Mouse (Mus musculus) megakaryocyte-erythroid progenitor cell, adult 5-6 weeks (primary cell): ENCODE data around the gene Ppp2r1a. TPM values are rescaled to one million over a fixed set of nuclear protein-coding genes. Genes with fewer than 3 reads are reported as not detected.

Source experiments
- ATAC-seq: replicated peaks from 2 replicates; pipeline ENCODE4 v1.8.0; 2016; ENCODE audit warnings: mild to moderate bottlenecking, inconsistent platforms; ENCODE audit not compliant: severe bottlenecking, poor library complexity, low FRiP score, low TSS enrichment
- total RNA-seq, 2 experiments: library from RNA; stranded (forward) in 1 of 2; stranded (reverse) in 1 of 2; fragments of 200-1000, 215-1000 nt in 1 of 2; fragments of >200 nt in 1 of 2; fragmentation: Nextera tagmentation in 1 of 2; gene quantifications; 2 replicates each; pipeline ENCODE4 v1.2.3; 2014 to 2017

The Ppp2r1a gene
- total RNA-seq (2014; fragmentation: Nextera tagmentation) (255 and 359 TPM in 2 replicates), total RNA-seq (2017) (156 and 200 TPM in 2 replicates)

- ATAC-seq: peak; percentile 95
Measured at GRCm38 (mm10) chr17:20944985-20945891, at the start of gene Ppp2r1a. Gene Ppp2r1a, plus strand, starts transcription at chr17:20945311.

DNA sequence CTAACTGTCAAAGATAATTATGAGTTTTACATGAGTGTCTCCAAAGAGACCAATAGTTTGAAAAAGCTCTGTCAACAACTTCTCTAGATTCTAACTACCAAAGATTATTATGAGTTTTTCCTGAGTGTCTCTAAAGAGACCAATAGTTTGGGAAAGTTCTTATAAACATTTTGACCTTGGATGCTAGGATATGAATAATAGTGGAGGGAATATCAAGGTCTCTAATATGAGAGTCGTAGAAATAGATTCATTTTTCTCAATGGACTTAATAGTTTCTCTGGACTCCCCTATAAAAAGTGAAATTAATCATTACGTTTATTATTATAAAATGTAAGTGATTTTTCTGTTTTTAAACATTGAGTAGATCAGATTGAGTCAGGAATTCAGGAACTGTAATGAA is 40.1 kb upstream of the Ppp2r1a start, which contains the start of gene Vmn1r231:
Gene Vmn1r231, minus strand, starts transcription at position 101 of the 400 bp plus-strand sequence.
- ATAC-seq: no peak

DNA sequence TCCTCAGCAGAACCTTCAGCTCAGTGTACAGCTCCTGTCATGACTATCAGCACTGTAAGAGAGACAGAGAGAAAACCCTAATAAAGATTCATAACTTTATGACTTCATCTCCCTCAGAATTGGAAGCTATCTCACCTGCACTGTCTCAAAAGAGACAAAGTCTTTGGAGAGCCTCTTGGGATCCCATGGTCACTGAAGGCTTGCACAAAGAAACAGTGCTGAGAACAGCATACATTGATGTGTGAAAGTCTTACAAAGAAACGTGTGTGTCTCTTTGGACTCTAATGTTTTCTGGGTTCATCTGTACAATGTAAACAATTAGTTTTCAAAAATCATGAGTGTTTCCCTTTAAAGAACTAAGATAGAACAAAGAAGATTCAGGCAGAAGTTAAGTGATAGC is 25.5 kb upstream of the Ppp2r1a start, which contains the start of gene Vmn1r232:
Gene Vmn1r232, minus strand, starts transcription at position 101 of the 400 bp plus-strand sequence.
- ATAC-seq: no peak

- ATAC-seq: no peak
Measured at GRCm38 (mm10) chr17:20944226-20944625, 885 bp upstream of the Ppp2r1a start.

DNA sequence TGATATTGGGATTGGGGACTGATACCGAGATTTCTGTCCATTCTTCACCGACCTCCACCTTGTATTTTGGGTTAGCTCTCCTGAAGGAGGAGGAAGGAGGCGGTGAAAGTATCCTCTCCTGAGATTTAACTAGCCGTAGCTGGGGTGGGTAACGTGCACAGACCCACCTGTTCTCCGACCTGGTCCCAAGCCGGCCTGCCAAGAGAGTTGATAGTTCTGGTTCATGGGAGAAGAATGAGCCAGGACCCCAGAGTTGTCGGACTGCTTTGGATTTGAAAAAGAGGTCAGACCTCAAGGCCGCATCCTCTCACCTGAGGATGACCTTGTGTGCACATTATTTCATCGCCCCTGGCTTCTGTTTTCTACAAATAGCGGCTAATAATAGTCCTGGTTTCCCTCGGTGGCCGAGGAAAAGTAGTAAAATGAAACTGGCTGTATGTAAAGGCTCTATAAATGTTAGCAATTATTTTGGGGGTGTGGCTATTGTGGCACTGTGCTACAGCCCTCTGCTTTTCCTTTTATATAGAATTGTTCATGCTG is 985 bp downstream of the Ppp2r1a start:
- no peak for ATAC-seq

DNA sequence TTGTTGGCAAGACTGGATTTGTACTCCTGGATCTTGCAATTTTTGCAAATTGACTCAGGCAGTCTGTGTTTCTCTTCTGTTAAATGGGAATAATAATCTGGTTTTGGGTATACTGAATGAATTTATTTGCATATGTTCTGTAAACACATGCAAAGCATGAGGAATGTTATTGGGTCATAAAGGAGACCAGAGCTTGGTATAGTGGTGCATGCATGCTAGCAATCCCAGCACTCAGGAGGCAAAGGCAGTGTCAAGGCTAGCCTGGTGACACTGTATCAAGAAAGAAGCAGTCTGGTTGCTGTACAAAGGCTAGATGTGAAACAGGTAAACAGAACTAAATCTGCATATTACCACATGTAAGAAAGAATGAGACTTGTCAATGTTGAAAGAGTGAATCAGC is 1.5 kb downstream of the Ppp2r1a start:
- no peak for ATAC-seq

DNA sequence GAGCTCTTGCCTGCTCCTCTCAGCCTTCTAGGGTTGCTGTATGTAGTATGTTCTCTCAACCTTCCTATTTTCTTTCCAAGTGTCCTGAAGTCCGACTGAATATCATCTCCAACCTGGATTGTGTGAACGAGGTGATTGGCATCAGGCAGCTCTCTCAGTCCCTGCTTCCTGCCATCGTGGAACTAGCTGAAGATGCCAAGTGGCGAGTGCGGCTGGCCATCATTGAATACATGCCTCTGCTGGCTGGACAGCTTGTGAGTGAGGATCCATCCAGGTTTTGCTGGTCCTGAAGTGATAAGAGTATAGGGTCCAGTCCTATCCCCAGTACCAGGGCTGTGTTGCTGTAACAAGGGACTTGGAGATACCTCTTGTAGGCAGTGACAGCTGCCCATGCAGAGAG is 15.3 kb downstream of the Ppp2r1a start:
- no peak for ATAC-seq

GRCm38 (mm10) chr17:20965421-20965820 is 20.3 kb downstream of the Ppp2r1a start:
- no peak for ATAC-seq

- no peak for ATAC-seq
Measured at GRCm38 (mm10) chr17:20966681-20967080, 21.6 kb downstream of the Ppp2r1a start.

DNA sequence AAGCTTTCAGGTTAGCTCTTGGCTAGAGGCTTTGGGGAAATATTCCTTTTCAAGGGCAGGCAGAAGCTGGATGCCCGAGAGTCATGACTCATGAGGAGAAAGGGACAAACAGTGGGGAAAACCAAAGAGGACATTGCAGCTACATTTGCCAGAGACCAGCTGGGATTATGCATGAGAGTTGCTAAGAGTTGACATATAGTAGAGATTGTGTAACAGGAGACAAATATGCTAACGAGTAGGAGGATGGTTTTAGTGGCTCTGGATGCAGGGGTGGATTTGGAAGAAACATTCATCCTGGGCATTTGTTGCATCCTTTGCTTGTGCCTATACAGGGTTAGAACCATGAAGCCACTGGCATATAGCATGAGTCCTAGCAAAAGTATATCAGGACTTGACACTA is 48.6 kb downstream of the Ppp2r1a start:
- no peak for ATAC-seq

DNA sequence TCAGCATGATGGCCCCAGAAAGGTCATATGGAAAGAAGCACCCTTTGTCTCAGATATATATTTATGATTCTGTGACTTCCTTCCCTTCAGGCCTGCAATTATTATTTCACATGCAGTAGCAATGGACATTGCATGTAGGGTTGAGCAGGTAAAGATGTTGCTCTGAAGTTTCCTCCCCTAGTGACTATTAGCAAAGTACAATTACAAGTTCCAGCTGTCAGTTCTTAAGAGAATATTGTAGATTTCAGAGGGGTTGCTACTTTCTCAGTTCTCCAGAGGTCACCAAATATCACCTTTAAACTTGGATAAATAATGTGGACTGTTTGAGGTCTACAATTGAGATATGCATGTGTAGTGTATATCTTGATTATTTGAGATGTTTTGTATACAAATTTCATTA is 51.3 kb downstream of the Ppp2r1a start, which contains the start of gene Vmn1r233:
Gene Vmn1r233, minus strand, starts transcription at position 101 of the 400 bp plus-strand sequence.
- ATAC-seq: no peak

DNA sequence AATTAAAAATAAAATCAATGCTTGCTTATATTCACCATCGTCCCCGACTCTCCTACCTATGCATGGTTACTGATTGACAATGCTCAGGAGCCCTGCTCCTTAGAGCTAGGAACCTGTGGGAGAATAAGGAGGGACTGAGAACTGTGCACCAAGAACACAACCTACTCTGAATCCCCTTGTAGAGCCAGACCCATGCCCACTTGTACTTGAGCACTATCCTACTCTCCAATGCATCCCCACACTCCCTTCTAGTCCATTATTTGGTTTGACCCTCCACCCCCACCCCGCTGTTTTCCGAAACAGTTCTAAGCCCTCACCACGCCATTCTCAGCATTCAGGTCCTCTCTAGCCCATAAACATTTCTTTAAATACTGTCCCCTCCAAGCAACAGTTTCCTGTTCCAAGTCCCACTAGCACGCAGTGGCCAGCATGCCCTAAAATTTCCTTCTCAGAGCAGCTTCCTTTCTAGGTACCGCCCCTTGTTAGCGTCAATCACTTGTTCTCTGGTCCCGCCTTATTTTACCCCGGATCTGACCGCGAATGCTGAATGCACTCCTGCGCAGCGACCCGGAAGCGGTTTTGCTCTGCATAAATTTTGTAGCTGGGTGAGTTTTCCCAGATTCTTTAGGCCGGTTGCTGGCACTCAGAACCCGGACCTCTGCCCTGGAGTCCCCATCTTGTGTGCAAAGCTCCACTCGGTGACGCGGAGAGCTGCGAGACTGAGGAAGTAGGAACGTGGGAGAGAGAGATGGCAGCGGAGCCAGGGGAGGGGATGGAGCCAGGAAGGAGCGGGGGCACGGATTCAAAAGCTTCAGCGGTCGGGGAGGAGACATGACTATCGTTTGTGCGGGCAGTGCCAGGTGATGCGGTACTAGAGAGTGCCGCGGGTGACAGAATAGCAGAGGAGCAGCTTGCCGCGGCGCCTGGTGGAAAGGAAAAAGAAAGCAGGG is 63.5 kb downstream of the Ppp2r1a start, which contains the start of gene Zfp160:
Gene Zfp160, plus strand, starts transcription at position 522 of the 950 bp plus-strand sequence.
- ATAC-seq: peak; percentile 98

GRCm38 (mm10) chr17:21009726-21010125 is 64.6 kb downstream of the Ppp2r1a start:
- ATAC-seq: peak; percentile 34

Other genes with a start within 250 kb of the Ppp2r1a start
- not detected in 2 replicates for gene Vmn1r227, start 215.5 kb upstream of the Ppp2r1a start, total RNA-seq (2014; fragmentation: Nextera tagmentation)
- gene Vmn1r227, start 215.5 kb upstream of the Ppp2r1a start, total RNA-seq (2017): not detected in 2 replicates
- not detected in 2 replicates for gene Vmn1r228, start 159.2 kb upstream of the Ppp2r1a start, total RNA-seq (2014; fragmentation: Nextera tagmentation)
- not detected in 2 replicates for gene Vmn1r228, start 159.2 kb upstream of the Ppp2r1a start, total RNA-seq (2017)
- gene Vmn1r229, start 133.8 kb upstream of the Ppp2r1a start, total RNA-seq (2014; fragmentation: Nextera tagmentation): not detected in 2 replicates
- not detected in 2 replicates for gene Vmn1r229, start 133.8 kb upstream of the Ppp2r1a start, total RNA-seq (2017)
- gene Vmn1r230, start 104.9 kb upstream of the Ppp2r1a start, total RNA-seq (2014; fragmentation: Nextera tagmentation): not detected in 2 replicates
- gene Vmn1r230, start 104.9 kb upstream of the Ppp2r1a start, total RNA-seq (2017): not detected in 2 replicates
- gene Vmn1r231, start 40.2 kb upstream of the Ppp2r1a start, total RNA-seq (2014; fragmentation: Nextera tagmentation): not detected in 2 replicates
- not detected in 2 replicates for gene Vmn1r231, start 40.2 kb upstream of the Ppp2r1a start, total RNA-seq (2017)
- not detected in 2 replicates for gene Vmn1r232, start 25.6 kb upstream of the Ppp2r1a start, total RNA-seq (2014; fragmentation: Nextera tagmentation)
- gene Vmn1r232, start 25.6 kb upstream of the Ppp2r1a start, total RNA-seq (2017): not detected in 2 replicates
- not detected in 2 replicates for gene Vmn1r233, start 51.2 kb downstream of the Ppp2r1a start, total RNA-seq (2014; fragmentation: Nextera tagmentation)
- gene Vmn1r233, start 51.2 kb downstream of the Ppp2r1a start, total RNA-seq (2017): not detected in 2 replicates
- 30.8 and 31.7 TPM in 2 replicates for gene Zfp160, start 63.6 kb downstream of the Ppp2r1a start, total RNA-seq (2014; fragmentation: Nextera tagmentation)
- gene Zfp160, start 63.6 kb downstream of the Ppp2r1a start, total RNA-seq (2017): 25.4 and 39.1 TPM in 2 replicates